In the genomic region with DNA sequence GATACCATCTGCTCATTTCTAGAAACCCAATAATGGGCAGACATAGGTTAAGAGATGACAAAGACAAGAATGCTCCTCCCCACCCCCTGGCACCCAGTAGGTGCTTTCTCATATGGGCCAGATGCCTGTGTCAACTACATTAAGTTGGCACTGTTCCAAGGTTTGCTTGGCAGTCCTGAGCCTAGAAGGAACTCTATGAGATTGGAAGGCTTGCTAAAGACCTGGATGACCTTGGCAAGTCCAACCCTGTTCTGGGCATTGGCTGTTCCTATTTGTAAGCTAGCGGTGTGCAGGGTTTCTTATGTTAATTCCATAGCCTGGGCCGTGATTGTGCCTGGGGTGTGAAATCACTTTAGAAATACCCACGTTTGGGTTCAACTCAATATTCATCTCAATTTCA, we compare ENCODE assay signal across 24 mouse cellular contexts. TPM values are rescaled to one million over a fixed set of nuclear protein-coding genes. Genes with fewer than 3 reads are reported as not detected.
A peak's percentile ranks its signal among the peaks of the same experiment; 100 is the strongest.
DNase-seq lines count a peak whose midpoint lies in the region; ATAC-seq lines count a peak whose summit lies in the region.
"Had no signal": no experiment of that assay in that cellular context is flagged by ENCODE, and none has a peak within 500 bp of the region (broad histone marks: within the 10 kb centered on the region; RNA-seq: fewer than 3 reads in every experiment).

No protein-coding gene starts in this region.

- H3K9ac ChIP-seq in lung, embryonic 16.5 days (ENCODE audit: low read length): no peak overlapping the region
- H3K9ac ChIP-seq in kidney, embryonic 15.5 days: 0 out of 2 replicates have a peak overlapping the region, but pooled peaks have one; percentile 23
- H3K9ac ChIP-seq: forebrain, embryonic 12.5 days; hindbrain, embryonic 15.5 days; limb, embryonic 12.5 days; liver, embryonic 12.5 days; neural tube, embryonic 15.5 days had no signal

- ATAC-seq in lung, embryonic 16.5 days (ENCODE audit: low read depth): no peak
- no peak for ATAC-seq in kidney, embryonic 15.5 days (replicated peaks; ENCODE audit: low FRiP score)
- ATAC-seq: intestine, embryonic 16.5 days; liver, embryonic 12.5 days; midbrain, embryonic 16.5 days had no signal

- H3K27me3 ChIP-seq in lung, embryonic 16.5 days (ENCODE audit: control insufficient read depth, insufficient read depth, low read depth, low read length): peaks cover 26% of the 10 kb centered on the region
- peaks cover 60% of the 10 kb centered on the region for H3K27me3 ChIP-seq in kidney, embryonic 15.5 days

- peak overlapping the region; percentile 66 for H3K4me2 ChIP-seq in lung, embryonic 16.5 days (ENCODE audit: low read depth, low read length)
- H3K4me2 ChIP-seq in kidney, embryonic 15.5 days: peak overlapping the region; percentile 82
- H3K4me2 ChIP-seq: forebrain, embryonic 12.5 days; limb, embryonic 12.5 days; liver, embryonic 12.5 days had no signal

- H3K4me1 ChIP-seq in lung, embryonic 16.5 days (replicated peaks; ENCODE audit: control insufficient read depth, insufficient read depth, low read length): peaks cover 7% of the 10 kb centered on the region
- peaks cover 30% of the 10 kb centered on the region for H3K4me1 ChIP-seq in kidney, embryonic 15.5 days

- H3K27ac ChIP-seq in lung, embryonic 16.5 days (ENCODE audit: low read length): peak overlapping the region; percentile 93
- H3K27ac ChIP-seq in kidney, embryonic 15.5 days: peak overlapping the region; percentile 82; the same call in 1 of the 2 replicates
- H3K27ac ChIP-seq: forebrain, embryonic 12.5 days; hindbrain, embryonic 15.5 days; limb, embryonic 12.5 days; liver, embryonic 12.5 days; neural tube, embryonic 15.5 days had no signal

- no peaks in the 10 kb centered on the region for H3K36me3 ChIP-seq in lung, embryonic 16.5 days (ENCODE audit: control insufficient read depth, insufficient read depth, low read length)
- no peaks in the 10 kb centered on the region for H3K36me3 ChIP-seq in kidney, embryonic 15.5 days
- H3K36me3 ChIP-seq: forebrain, embryonic 12.5 days; hindbrain, embryonic 15.5 days; limb, embryonic 12.5 days; liver, embryonic 12.5 days; neural tube, embryonic 15.5 days had no signal

- DNase-seq in kidney, adult 11 months: peak; percentile 63
- no peak for DNase-seq in kidney, postnatal 10 days
- no peak for DNase-seq in lung, postnatal 25 days (ENCODE audit: low spot score)
- DNase-seq in urinary bladder, postnatal 10 days (ENCODE audit: low spot score): no peak
- no peak for DNase-seq in thymus, postnatal 25 days
- no peak for DNase-seq in gastrocnemius, postnatal 10 days
- DNase-seq: cerebellum, adult 9-10 months; gastrocnemius, adult 2 months; heart, postnatal 4 days; right cerebral cortex, postnatal 25 days; thymus, postnatal 4 days had no signal

- no peaks in the 10 kb centered on the region for H3K9me3 ChIP-seq in lung, embryonic 16.5 days (ENCODE audit: control insufficient read depth, low read length)
- H3K9me3 ChIP-seq in kidney, embryonic 15.5 days (replicated peaks): no peaks in the 10 kb centered on the region
- H3K9me3 ChIP-seq: forebrain, embryonic 12.5 days; hindbrain, embryonic 15.5 days; limb, embryonic 12.5 days; liver, embryonic 12.5 days; neural tube, embryonic 15.5 days had no signal

- WGBS in lung, embryonic 16.5 days: 47% methylated on average over 3 of the region's 3 CpGs
- WGBS in kidney, embryonic 15.5 days: 57% methylated on average over 3 of the region's 3 CpGs

- no peak overlapping the region; the same call in 1 of the 2 replicates for H3K4me3 ChIP-seq in lung, embryonic 16.5 days (ENCODE audit: low read length)
- H3K4me3 ChIP-seq in kidney, embryonic 15.5 days (replicated peaks): peak overlapping the region; percentile 49
- H3K4me3 ChIP-seq: forebrain, embryonic 12.5 days; limb, embryonic 12.5 days; liver, embryonic 12.5 days had no signal

RNA-seq across cellular contexts. Expression of a gene that starts 1.7 kb away (rescaled TPM):
- polyA plus RNA-seq in lung, embryonic 16.5 days (2015; fragmentation: Nextera tagmentation; extraction: Ambion mirVana): 21.4 and 30.2 TPM in 2 replicates
- 38.4 and 47.3 TPM in 2 replicates for polyA plus RNA-seq in kidney, embryonic 15.5 days (2015; fragmentation: Nextera tagmentation; extraction: Ambion mirVana)
- total RNA-seq in gastrocnemius, postnatal 10 days (2021): 10 to 100 TPM; 14.7 to 24.5 TPM
- total RNA-seq: CH12.LX; common myeloid progenitor, adult 5-6 weeks; granulocyte monocyte progenitor cell, adult 5-6 weeks; megakaryocyte-erythroid progenitor cell, adult 5-6 weeks had no signal
- polyA plus RNA-seq: liver, embryonic 12.5 days had no signal
